Mouse (Mus musculus): ENCODE results near the gene Gpr141. TPM values are rescaled to one million over a fixed set of nuclear protein-coding genes. Genes with fewer than 3 reads are reported as not detected.
"Not testable (repeated sequence)": the region's sequence is repeated elsewhere in the genome, so short reads cannot be mapped to it uniquely, and the experiment has no call there.

The Gpr141 gene
- polyA plus RNA-seq, 1 experiment from 2014 or later: 0.27 TPM

- no peak overlapping the region for H3K4me3 ChIP-seq (ENCODE audit: low read depth, low read length)
- H3K4me2 ChIP-seq (replicated peaks; ENCODE audit: low read depth): no peak overlapping the region
- no peak overlapping the region for H3K9ac ChIP-seq (ENCODE audit: low read depth, low read length)
- H3K36me3 ChIP-seq (ENCODE audit: control insufficient read depth, insufficient read depth): no peaks in the 10 kb centered on the region
- ATAC-seq: no peak
- no peak for TF ChIP-seq CTCF (IDR thresholded peaks at IDR 0.05; ENCODE audit: low read depth)
- H3K4me1 ChIP-seq (replicated peaks; ENCODE audit: control insufficient read depth, insufficient read depth, low read length): no peaks in the 10 kb centered on the region
- 90% methylated on average over 3 of the region's 3 CpGs for WGBS
- H3K27ac ChIP-seq (ENCODE audit: low read depth, low read length): no peak overlapping the region
- no peaks in the 10 kb centered on the region for H3K27me3 ChIP-seq (replicated peaks; ENCODE audit: control insufficient read depth, insufficient read depth, low read length)
- no peaks in the 10 kb centered on the region for H3K9me3 ChIP-seq (ENCODE audit: control insufficient read depth)
Measured at GRCm38 (mm10) chr13:19794942-19795341, 29.1 kb downstream of the Gpr141 start.

DNA sequence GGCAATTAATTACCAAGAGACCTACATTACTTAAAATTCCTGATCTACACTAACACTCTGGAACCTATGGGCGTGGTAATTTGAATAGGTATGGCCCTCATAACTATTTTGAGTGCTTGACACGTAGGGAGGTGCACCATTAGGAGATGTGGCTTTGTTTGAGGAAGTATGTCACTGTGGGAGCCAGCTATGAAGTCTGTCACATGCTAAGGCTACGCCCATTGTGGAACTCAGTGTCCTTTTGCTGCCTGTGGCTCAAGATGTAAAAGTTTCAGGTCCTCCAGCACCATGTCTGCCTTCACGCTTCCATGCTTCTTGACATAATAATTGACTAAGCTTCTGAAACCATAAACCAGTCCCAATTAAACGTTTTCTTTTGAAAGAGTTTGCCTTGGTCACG, 29.6 kb downstream of the Gpr141 start:
- H3K9ac ChIP-seq (ENCODE audit: low read depth, low read length): no peak overlapping the region
- TF ChIP-seq CTCF (IDR thresholded peaks at IDR 0.05; ENCODE audit: low read depth): no peak
- no peak overlapping the region for H3K4me2 ChIP-seq (replicated peaks; ENCODE audit: low read depth)
- 72% methylated on average over 6 of the region's 6 CpGs for WGBS
- no peaks in the 10 kb centered on the region for H3K36me3 ChIP-seq (ENCODE audit: control insufficient read depth, insufficient read depth)
- H3K4me1 ChIP-seq (replicated peaks; ENCODE audit: control insufficient read depth, insufficient read depth, low read length): no peaks in the 10 kb centered on the region
- no peak overlapping the region for H3K4me3 ChIP-seq (ENCODE audit: low read depth, low read length)
- H3K9me3 ChIP-seq (ENCODE audit: control insufficient read depth): no peaks in the 10 kb centered on the region
- ATAC-seq: no peak
- H3K27me3 ChIP-seq (replicated peaks; ENCODE audit: control insufficient read depth, insufficient read depth, low read length): no peaks in the 10 kb centered on the region
- H3K27ac ChIP-seq (ENCODE audit: low read depth, low read length): no peak overlapping the region

GRCm38 (mm10) chr13:19793761-19794160, 30.3 kb downstream of the Gpr141 start:
- 82% methylated on average over 4 of the region's 4 CpGs for WGBS
- H3K9ac ChIP-seq (ENCODE audit: low read depth, low read length): no peak overlapping the region
- no peaks in the 10 kb centered on the region for H3K36me3 ChIP-seq (ENCODE audit: control insufficient read depth, insufficient read depth)
- no peak overlapping the region for H3K4me2 ChIP-seq (replicated peaks; ENCODE audit: low read depth)
- H3K27ac ChIP-seq (ENCODE audit: low read depth, low read length): no peak overlapping the region
- H3K4me3 ChIP-seq (ENCODE audit: low read depth, low read length): no peak overlapping the region
- no peak for TF ChIP-seq CTCF (IDR thresholded peaks at IDR 0.05; ENCODE audit: low read depth)
- H3K9me3 ChIP-seq (ENCODE audit: control insufficient read depth): no peaks in the 10 kb centered on the region
- ATAC-seq: no peak
- H3K27me3 ChIP-seq (replicated peaks; ENCODE audit: control insufficient read depth, insufficient read depth, low read length): no peaks in the 10 kb centered on the region
- no peaks in the 10 kb centered on the region for H3K4me1 ChIP-seq (replicated peaks; ENCODE audit: control insufficient read depth, insufficient read depth, low read length)

GRCm38 (mm10) chr13:19787946-19788345, 36.1 kb downstream of the Gpr141 start:
- H3K9me3 ChIP-seq (ENCODE audit: control insufficient read depth); ATAC-seq; H3K36me3 ChIP-seq (ENCODE audit: control insufficient read depth, insufficient read depth); H3K9ac ChIP-seq (ENCODE audit: low read depth, low read length); H3K27ac ChIP-seq (ENCODE audit: low read depth, low read length); H3K4me3 ChIP-seq (ENCODE audit: low read depth, low read length); H3K4me1 ChIP-seq (replicated peaks; ENCODE audit: control insufficient read depth, insufficient read depth, low read length); H3K4me2 ChIP-seq (replicated peaks; ENCODE audit: low read depth); H3K27me3 ChIP-seq (replicated peaks; ENCODE audit: control insufficient read depth, insufficient read depth, low read length): not testable (repeated sequence)
- WGBS: 68% methylated on average over 1 of the region's 1 CpGs

GRCm38 (mm10) chr13:19770163-19770562, 53.9 kb downstream of the Gpr141 start:
- Histone ChIP-seq H3K4me1 (replicated peaks; ENCODE audit: control insufficient read depth, insufficient read depth, low read length) (no peaks in the 10 kb centered on the region), H3K27ac (ENCODE audit: low read depth, low read length) (no peak overlapping the region), H3K9me3 (ENCODE audit: control insufficient read depth) (no peaks in the 10 kb centered on the region), H3K27me3 (replicated peaks; ENCODE audit: control insufficient read depth, insufficient read depth, low read length) (no peaks in the 10 kb centered on the region), H3K4me3 (ENCODE audit: low read depth, low read length) (no peak overlapping the region), H3K9ac (ENCODE audit: low read depth, low read length) (no peak overlapping the region), H3K36me3 (ENCODE audit: control insufficient read depth, insufficient read depth) (no peaks in the 10 kb centered on the region), H3K4me2 (replicated peaks; ENCODE audit: low read depth) (no peak overlapping the region)
- peak; percentile 44 for TF ChIP-seq CTCF (IDR thresholded peaks at IDR 0.05; ENCODE audit: low read depth)
- WGBS: 16% methylated on average over 1 of the region's 1 CpGs
- ATAC-seq: no peak

- 74% methylated on average over 2 of the region's 2 CpGs for WGBS
- no peak overlapping the region for H3K4me3 ChIP-seq (ENCODE audit: low read depth, low read length)
Measured at GRCm38 (mm10) chr13:19767202-19767601, 56.9 kb downstream of the Gpr141 start.

DNA sequence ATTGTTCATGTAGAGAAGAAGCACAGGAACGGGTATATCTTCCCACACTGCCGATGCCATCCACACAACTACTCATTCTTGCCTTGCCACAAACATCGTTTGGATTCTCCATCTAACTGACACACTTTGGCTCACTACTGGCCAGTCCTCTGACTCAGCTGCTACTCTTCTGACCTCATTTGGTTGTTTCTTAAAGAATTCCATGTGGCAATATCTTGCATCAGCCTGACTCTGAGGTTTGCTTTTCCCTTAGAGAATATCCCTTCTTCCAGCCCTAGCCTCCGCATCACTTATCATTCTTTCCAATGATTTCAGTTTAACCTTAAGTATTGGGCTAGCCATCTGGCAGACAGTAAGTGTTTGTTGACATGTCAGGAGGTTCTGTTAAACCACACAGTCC, 59.8 kb downstream of the Gpr141 start:
- TF ChIP-seq CTCF (IDR thresholded peaks at IDR 0.05; ENCODE audit: low read depth): no peak
- 91% methylated on average over 4 of the region's 4 CpGs for WGBS

More at GRCm38 (mm10) chr13:19767202-19767601, 56.9 kb downstream of the Gpr141 start:
- Histone ChIP-seq H3K4me1 (replicated peaks; ENCODE audit: control insufficient read depth, insufficient read depth, low read length) (no peaks in the 10 kb centered on the region), H3K27ac (ENCODE audit: low read depth, low read length) (no peak overlapping the region), H3K36me3 (ENCODE audit: control insufficient read depth, insufficient read depth) (no peaks in the 10 kb centered on the region), H3K4me2 (replicated peaks; ENCODE audit: low read depth) (no peak overlapping the region), H3K9me3 (ENCODE audit: control insufficient read depth) (no peaks in the 10 kb centered on the region), H3K27me3 (replicated peaks; ENCODE audit: control insufficient read depth, insufficient read depth, low read length) (no peaks in the 10 kb centered on the region), H3K9ac (ENCODE audit: low read depth, low read length) (no peak overlapping the region)
- no peak for ATAC-seq
- TF ChIP-seq CTCF (IDR thresholded peaks at IDR 0.05; ENCODE audit: low read depth): no peak

More for the DNA sequence above, 59.8 kb downstream of the Gpr141 start:
- no peaks in the 10 kb centered on the region for H3K36me3 ChIP-seq (ENCODE audit: control insufficient read depth, insufficient read depth)
- no peak overlapping the region for H3K27ac ChIP-seq (ENCODE audit: low read depth, low read length)
- ATAC-seq: no peak
- no peak overlapping the region for H3K9ac ChIP-seq (ENCODE audit: low read depth, low read length)
- no peaks in the 10 kb centered on the region for H3K9me3 ChIP-seq (ENCODE audit: control insufficient read depth)
- H3K27me3 ChIP-seq (replicated peaks; ENCODE audit: control insufficient read depth, insufficient read depth, low read length): no peaks in the 10 kb centered on the region
- H3K4me1 ChIP-seq (replicated peaks; ENCODE audit: control insufficient read depth, insufficient read depth, low read length): no peaks in the 10 kb centered on the region
- H3K4me3 ChIP-seq (ENCODE audit: low read depth, low read length): no peak overlapping the region
- no peak overlapping the region for H3K4me2 ChIP-seq (replicated peaks; ENCODE audit: low read depth)
